Mouse (Mus musculus): Measurements from ENCODE around the gene Bcat2. TPM values are rescaled to one million over a fixed set of nuclear protein-coding genes. Genes with fewer than 3 reads are reported as not detected.
A peak's percentile ranks its signal among the peaks of the same experiment; 100 is the strongest.
"Not testable (repeated sequence)": the region's sequence is repeated elsewhere in the genome, so short reads cannot be mapped to it uniquely, and the experiment has no call there.

Gene Bcat2
- 43.5 and 55.9 TPM in 2 replicates for total RNA-seq (2015)
- 37.0 and 44.0 TPM in 2 replicates for total RNA-seq (2017)

GRCm38 (mm10) chr7:45570103-45570741 lies at the start of gene Bcat2:
Gene Bcat2 (plus strand): TSS chr7:45570153.
- ATAC-seq (replicated peaks; ENCODE audit: poor library complexity) = peak; percentile 65

DNA sequence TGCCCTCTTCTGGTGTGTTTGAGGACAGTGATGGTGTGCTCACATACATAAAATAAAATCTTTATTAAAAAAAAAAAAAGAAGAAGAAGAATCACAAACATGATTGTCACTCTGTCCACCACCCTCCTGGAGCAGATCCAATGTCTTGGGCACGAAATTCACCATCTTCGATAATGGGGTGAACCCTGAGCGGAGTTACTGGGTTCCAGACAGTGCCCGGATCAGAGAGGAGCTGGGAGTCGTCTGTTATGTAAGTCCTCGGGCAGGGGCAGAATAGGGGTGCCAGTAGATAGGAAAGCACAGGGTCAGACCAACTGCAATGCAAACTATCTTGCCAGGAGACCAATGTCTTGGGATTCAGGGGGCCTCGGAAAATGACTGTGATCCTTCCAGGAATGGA lies 49.3 kb upstream of the Bcat2 start:
- ATAC-seq (replicated peaks; ENCODE audit: poor library complexity) = no peak

DNA sequence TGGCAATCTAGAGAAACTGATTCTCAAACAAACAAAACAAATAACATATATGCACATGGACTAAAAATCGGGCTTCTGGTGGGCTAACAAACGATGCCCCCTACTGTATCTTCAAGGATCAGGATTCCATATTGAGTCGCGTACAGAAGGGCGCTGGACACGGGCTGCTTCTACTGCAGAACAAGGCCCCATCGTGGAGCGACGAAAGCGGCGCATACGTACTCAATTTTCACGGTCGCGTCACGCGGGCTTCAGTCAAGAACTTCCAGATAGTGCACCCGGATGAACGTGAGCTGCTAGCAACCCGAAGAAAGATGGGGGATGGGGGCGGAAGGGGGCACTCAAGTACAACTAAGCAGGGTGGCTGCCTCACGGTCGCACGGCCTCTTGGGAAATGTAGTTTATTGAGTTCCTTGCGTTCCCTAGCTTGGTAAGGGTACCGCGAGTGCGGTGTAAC lies 48.2 kb upstream of the Bcat2 start:
- ATAC-seq (replicated peaks; ENCODE audit: poor library complexity) = peak; percentile 54

GRCm38 (mm10) chr7:45522194-45522752 lies 47.7 kb upstream of the Bcat2 start:
- no peak for ATAC-seq (replicated peaks; ENCODE audit: poor library complexity)

- no peak for ATAC-seq (replicated peaks; ENCODE audit: poor library complexity)
These were observed 46.8 kb upstream of the Bcat2 start for GRCm38 (mm10) chr7:45522957-45523676.

- no peak for ATAC-seq (replicated peaks; ENCODE audit: poor library complexity)
These were observed 46.2 kb upstream of the Bcat2 start for GRCm38 (mm10) chr7:45523678-45524170.

- ATAC-seq (replicated peaks; ENCODE audit: poor library complexity) = peak; percentile 62
These were observed 44.9 kb upstream of the Bcat2 start for GRCm38 (mm10) chr7:45524841-45525621.

DNA sequence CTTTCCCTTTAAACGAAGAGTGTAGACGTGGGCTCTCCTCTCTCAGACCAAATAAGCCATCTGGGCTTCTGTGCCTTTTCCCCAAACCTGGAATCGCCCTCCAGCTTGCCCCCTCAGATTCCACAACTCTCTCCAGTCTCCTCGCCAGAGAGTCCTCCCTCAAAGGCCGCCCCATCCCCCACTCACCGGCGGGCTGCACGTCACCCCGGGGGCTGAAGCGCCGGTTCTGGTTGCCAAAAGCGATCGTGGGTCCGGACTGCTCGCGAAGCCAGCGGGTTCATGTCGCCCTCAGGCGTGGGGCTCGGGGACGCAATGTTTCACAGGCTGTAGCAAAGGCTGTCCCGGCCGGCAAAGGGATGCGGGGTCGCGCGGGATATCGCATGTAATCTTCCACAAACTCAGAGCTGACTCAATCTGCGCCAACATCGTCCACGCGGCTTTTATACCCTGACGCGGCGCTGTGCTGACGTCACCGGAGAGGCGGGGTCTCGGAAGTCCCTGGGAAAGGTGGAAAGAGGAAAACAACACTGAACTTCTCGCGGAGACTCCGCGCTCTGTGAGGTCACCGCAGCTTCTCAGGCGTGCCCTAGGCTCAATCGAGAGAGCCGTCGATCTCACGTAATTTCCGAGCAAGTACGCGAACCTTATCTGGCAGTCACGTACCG lies 44.0 kb upstream of the Bcat2 start, which contains the start of the genes Ppp1r15a and Plekha4:
Gene Ppp1r15a, minus strand, starts transcription at position 460 of the 665 bp plus-strand sequence.
Gene Plekha4, plus strand, starts transcription at position 522 of the 665 bp plus-strand sequence.
- ATAC-seq (replicated peaks; ENCODE audit: poor library complexity) = peak; percentile 68

- ATAC-seq (replicated peaks; ENCODE audit: poor library complexity) = no peak
These were observed 43.4 kb upstream of the Bcat2 start for GRCm38 (mm10) chr7:45526474-45527120.

DNA sequence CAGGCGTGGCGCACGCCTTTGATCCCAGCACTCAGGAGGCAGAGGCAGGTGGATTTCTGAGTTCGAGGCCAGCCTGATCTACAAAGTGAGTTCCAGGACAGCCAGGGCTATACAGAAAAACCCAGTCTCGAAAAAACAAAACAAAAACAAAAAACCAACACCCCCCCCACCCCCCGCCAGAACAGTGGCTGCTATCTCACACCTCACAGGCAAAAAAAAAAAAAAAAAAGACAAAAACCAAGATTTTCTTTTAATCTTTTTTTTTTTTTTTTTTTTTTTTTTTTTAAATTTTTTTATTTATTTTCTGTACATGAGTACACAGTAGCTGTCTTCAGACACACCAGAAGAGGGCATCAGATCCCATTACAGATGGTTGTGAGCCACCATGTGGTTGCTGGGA lies 42.8 kb upstream of the Bcat2 start:
- not testable (repeated sequence) for ATAC-seq (replicated peaks; ENCODE audit: poor library complexity)

DNA sequence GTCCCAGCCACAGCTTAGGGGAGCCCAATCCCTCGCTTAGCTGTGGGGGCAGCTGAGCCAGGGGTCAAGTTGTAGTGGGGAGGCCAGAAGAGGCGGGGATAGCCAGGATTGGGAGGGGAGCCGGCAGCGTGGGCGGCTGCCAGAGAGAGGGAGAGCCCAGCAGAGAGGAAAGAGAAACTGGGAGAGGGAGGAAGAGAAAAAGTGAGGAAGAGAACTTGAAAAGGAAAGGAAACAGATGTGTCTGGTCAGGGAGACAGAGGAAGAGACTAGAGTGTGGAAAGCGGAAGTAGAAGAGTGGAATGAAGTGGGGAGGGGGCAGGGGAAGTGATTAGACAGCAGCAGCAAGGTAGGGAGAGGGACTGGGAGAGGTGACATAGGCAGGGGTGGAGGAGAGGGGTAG lies 40.5 kb upstream of the Bcat2 start:
- ATAC-seq (replicated peaks; ENCODE audit: poor library complexity) = peak; percentile 18

DNA sequence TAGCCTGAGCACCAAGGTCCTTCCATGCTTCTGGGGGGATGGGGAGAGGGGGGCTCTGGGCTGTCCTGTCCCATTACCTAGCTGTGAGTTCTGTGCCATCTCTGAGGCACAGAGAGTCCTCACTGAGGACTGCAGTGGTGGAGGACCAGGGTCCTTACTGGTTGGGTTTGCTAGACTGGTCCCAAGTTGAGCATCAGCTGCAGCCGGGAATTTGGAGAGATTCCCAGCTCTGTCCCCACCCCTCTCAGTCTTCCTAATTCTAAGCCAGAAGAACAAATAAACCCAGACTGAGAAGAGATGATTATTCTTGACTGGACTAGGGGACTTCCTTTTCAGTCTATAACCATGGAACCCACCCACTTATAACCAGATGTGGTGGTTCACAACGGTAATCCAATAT lies 39.3 kb upstream of the Bcat2 start:
- ATAC-seq (replicated peaks; ENCODE audit: poor library complexity) = no peak

DNA sequence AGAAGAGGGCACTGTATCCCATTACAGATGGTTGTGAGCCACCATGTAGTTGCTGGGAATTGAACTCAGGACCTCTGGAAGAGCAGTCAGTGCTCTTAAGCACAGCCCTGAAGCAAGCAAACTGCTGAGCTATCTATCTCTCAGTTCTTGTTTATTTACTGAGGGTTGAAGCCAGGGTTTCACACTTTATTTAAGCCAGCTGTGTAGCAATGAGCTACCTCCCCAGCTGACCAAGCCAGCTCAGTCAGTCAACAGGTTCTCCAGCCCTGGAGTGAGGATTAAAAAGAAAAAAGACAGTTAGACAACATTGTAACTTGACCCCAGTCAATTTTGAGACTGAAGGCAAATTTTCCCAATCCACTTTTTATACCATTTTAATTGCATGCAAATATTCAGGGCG lies 34.3 kb upstream of the Bcat2 start:
- no peak for ATAC-seq (replicated peaks; ENCODE audit: poor library complexity)

- ATAC-seq (replicated peaks; ENCODE audit: poor library complexity) = no peak
These were observed 32.4 kb upstream of the Bcat2 start for GRCm38 (mm10) chr7:45537602-45538001.

- ATAC-seq (replicated peaks; ENCODE audit: poor library complexity) = peak; percentile 74
These were observed 31.6 kb upstream of the Bcat2 start for GRCm38 (mm10) chr7:45538163-45539041.

GRCm38 (mm10) chr7:45539095-45539494 lies 30.9 kb upstream of the Bcat2 start:
- no peak for ATAC-seq (replicated peaks; ENCODE audit: poor library complexity)

DNA sequence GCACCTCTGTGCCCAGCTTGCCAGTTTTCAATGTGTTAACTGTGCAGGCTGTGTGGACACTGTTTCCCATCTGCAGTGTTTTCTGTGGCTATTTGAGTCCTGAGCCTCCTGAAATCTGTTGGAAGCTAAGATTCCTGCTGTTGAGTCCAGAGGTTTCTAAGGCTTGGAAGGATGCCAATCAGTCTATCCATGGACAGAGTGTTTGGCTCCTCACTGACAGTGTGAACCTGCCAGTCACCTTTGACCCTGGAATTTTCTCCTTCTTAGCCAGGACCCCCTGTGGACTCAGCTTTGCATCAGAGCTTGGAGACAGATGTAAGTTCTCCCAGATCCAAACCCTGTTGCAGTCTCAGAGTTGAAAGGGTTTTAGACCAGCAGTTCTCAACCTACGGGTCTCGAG lies 29.7 kb upstream of the Bcat2 start:
- no peak for ATAC-seq (replicated peaks; ENCODE audit: poor library complexity)

DNA sequence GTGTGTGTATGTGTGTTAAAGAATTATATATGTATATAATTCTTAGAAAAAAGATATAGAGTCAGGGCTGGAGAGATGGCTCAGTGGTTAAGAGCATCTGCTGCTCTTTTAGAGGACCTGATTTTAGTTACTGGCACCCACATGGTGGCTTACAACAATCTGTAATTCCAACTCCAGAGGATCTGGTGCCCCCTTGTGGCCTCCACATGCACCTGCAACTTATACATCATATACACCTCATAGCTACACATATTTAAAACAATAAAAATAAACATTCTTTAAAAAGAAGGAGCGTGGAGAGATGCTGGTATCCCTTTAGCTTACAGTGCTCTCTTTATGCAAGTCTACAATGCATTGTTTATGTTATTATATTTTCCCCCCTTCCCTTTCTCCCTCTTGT lies 25.4 kb upstream of the Bcat2 start:
- no peak for ATAC-seq (replicated peaks; ENCODE audit: poor library complexity)
